Mouse (Mus musculus): Measurements from ENCODE around the gene A530084C06Rik.
A peak's percentile ranks its signal among the peaks of the same experiment; 100 is the strongest.

The A530084C06Rik gene

GRCm38 (mm10) chr13:31543021-31543420, 16.1 kb downstream of the A530084C06Rik start:
- no peak for DNase-seq (ENCODE audit: low spot score in 2 of 2)

GRCm38 (mm10) chr13:31534726-31535125, 24.4 kb downstream of the A530084C06Rik start:
- DNase-seq (ENCODE audit: low spot score in 2 of 2) = no peak

GRCm38 (mm10) chr13:31531651-31532061, 27.5 kb downstream of the A530084C06Rik start:
- DNase-seq (ENCODE audit: low spot score in 2 of 2) = no peak

- no peak for DNase-seq (ENCODE audit: low spot score in 2 of 2)
Observed at GRCm38 (mm10) chr13:31531186-31531585, 27.9 kb downstream of the A530084C06Rik start.

- no peak for DNase-seq (ENCODE audit: low spot score in 2 of 2)
Observed at GRCm38 (mm10) chr13:31524976-31525375, 34.2 kb downstream of the A530084C06Rik start.

- no peak for DNase-seq (ENCODE audit: low spot score in 2 of 2)
Observed at GRCm38 (mm10) chr13:31518971-31519370, 40.2 kb downstream of the A530084C06Rik start.

- DNase-seq (ENCODE audit: low spot score in 2 of 2) = peak; percentile 38 to 60
Observed at GRCm38 (mm10) chr13:31518411-31518886, 40.7 kb downstream of the A530084C06Rik start.

DNA sequence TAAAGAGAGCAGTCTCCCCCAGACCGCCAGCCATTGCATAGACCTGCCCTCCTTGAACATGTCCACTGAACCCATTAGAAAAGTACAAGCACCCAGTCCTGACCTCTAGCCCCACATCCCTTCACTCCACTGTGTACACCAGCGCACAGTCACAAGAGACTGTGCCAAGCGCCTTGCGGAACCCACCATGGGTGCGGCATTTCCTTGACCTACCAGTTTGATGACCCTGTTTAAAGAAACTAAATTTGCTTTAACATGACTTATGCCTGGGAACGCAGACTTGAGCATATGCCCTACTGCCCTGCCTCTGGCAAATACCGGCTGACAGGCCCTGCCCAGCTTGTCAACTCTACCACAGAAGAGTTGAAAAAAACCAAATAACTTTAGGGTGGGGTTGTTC, 43.9 kb downstream of the A530084C06Rik start:
- DNase-seq (ENCODE audit: low spot score in 2 of 2) = no peak

GRCm38 (mm10) chr13:31506494-31507167, 52.5 kb downstream of the A530084C06Rik start:
- DNase-seq (ENCODE audit: low spot score in 2 of 2) = no peak
